Mouse (Mus musculus) small intestine, adult 2 months (tissue): ENCODE results near the gene Sgcg. TPM values are rescaled to one million over a fixed set of nuclear protein-coding genes. Genes with fewer than 3 reads are reported as not detected.

ENCODE experiments used
- H3K27ac ChIP-seq: fragments of 200-500 bp; 2 replicates; pipeline ENCODE4 v1.5.1; 2012; ENCODE audit warnings: low read depth, low read length, control low read depth, inconsistent platforms; ENCODE audit not compliant: insufficient read depth
- H3K27me3 ChIP-seq: fragments of 200-500 bp; 2 replicates; pipeline ENCODE4 v1.6.1; 2012; ENCODE audit warnings: mild to moderate bottlenecking, moderate library complexity, low read length, inconsistent platforms; ENCODE audit not compliant: control insufficient read depth, insufficient read depth
- H3K36me3 ChIP-seq: fragments of 200-500 bp; 2 replicates; pipeline ENCODE4 v1.6.1; 2012; ENCODE audit warnings: mild to moderate bottlenecking, low read length, control low read depth, inconsistent platforms; ENCODE audit not compliant: control insufficient read depth, insufficient read depth
- H3K4me1 ChIP-seq: fragments of 200-500 bp; 2 replicates; pipeline ENCODE4 v1.6.1; 2012; ENCODE audit warnings: low read length, inconsistent platforms, mixed read lengths; ENCODE audit not compliant: control insufficient read depth, insufficient read depth, insufficient read length
- H3K4me3 ChIP-seq: fragments of 200-500 bp; 2 replicates; pipeline ENCODE4 v1.5.1; 2012; ENCODE audit warnings: low read depth, mild to moderate bottlenecking, control low read depth, inconsistent platforms, low read length, moderate library complexity
- CTCF ChIP-seq: fragments of 200-500 bp; IDR thresholded peaks from 2 replicates; pipeline ENCODE4 v1.5.1; 2012; ENCODE audit warnings: low read depth, mild to moderate bottlenecking, control low read depth, inconsistent platforms, low read length, moderate library complexity, mixed read lengths; ENCODE audit not compliant: insufficient replicate concordance, insufficient read length; ENCODE audit errors: extremely low read depth
- POLR2A ChIP-seq: fragments of 200-500 bp; IDR thresholded peaks from 2 replicates; pipeline ENCODE4 v1.6.1; 2012; ENCODE audit warnings: low read depth, mild to moderate bottlenecking, control low read depth, inconsistent platforms, low read length, moderate library complexity
- WGBS: fragments of 180-500 bp; shearing (Covaris S2); methylation state at CpG from one replicate; pipeline ENCODE4 v1.1.7; 2018; 5-methylcytosine and 5-hydroxymethylcytosine counted together
- polyA plus RNA-seq: library from polyadenylated mRNA; depleted of rRNA; stranded (reverse); fragments of >200 nt; gene quantifications from 2 replicates; pipeline ENCODE4 v1.2.3, GENCODE M21; 2012

Gene Sgcg
- polyA plus RNA-seq, 1 experiment, result not detected

GRCm38 (mm10) chr14:61211754-61212153, 46.5 kb downstream of the Sgcg start:
- TF ChIP-seq POLR2A (no peak), CTCF (no peak)
- 54% methylated on average over 6 of the region's 6 CpGs for WGBS

GRCm38 (mm10) chr14:61210111-61210510, 48.2 kb downstream of the Sgcg start:
- H3K36me3 ChIP-seq, result no peaks in the 10 kb centered on the region
- H3K27ac ChIP-seq, result no peak overlapping the region
- H3K27me3 ChIP-seq, result no peaks in the 10 kb centered on the region
- 74% methylated on average over 5 of the region's 5 CpGs for WGBS
- TF ChIP-seq CTCF (no peak), POLR2A (no peak)
- H3K4me1 ChIP-seq, result no peaks in the 10 kb centered on the region
- H3K4me3 ChIP-seq, result no peak overlapping the region

More at GRCm38 (mm10) chr14:61211754-61212153, 46.5 kb downstream of the Sgcg start:
- H3K4me3 ChIP-seq, result no peak overlapping the region
- H3K27ac ChIP-seq, result no peak overlapping the region
- H3K36me3 ChIP-seq, result no peaks in the 10 kb centered on the region
- H3K4me1 ChIP-seq, result no peaks in the 10 kb centered on the region
- H3K27me3 ChIP-seq, result no peaks in the 10 kb centered on the region

- WGBS, result 92% methylated on average over 4 of the region's 4 CpGs
- no peaks in the 10 kb centered on the region for H3K27me3 ChIP-seq
- no peak overlapping the region for H3K27ac ChIP-seq
- no peak for TF ChIP-seq CTCF
- TF ChIP-seq POLR2A, result no peak
- no peak overlapping the region for H3K4me3 ChIP-seq
- H3K36me3 ChIP-seq, result no peaks in the 10 kb centered on the region
- no peaks in the 10 kb centered on the region for H3K4me1 ChIP-seq
These were observed 63.9 kb downstream of the Sgcg start for GRCm38 (mm10) chr14:61194416-61194815.

- no peak overlapping the region for H3K4me3 ChIP-seq
- TF ChIP-seq POLR2A (no peak), CTCF (no peak)
- H3K27me3 ChIP-seq, result no peaks in the 10 kb centered on the region
- WGBS, result 55% methylated on average over 10 of the region's 10 CpGs
- no peak overlapping the region for H3K27ac ChIP-seq
- H3K36me3 ChIP-seq, result no peaks in the 10 kb centered on the region
- H3K4me1 ChIP-seq, result no peaks in the 10 kb centered on the region
These were observed 66.0 kb downstream of the Sgcg start for GRCm38 (mm10) chr14:61192326-61192725.

GRCm38 (mm10) chr14:61191904-61192303, 66.4 kb downstream of the Sgcg start:
- Histone ChIP-seq H3K27ac (no peak overlapping the region), H3K36me3 (no peaks in the 10 kb centered on the region), H3K4me3 (no peak overlapping the region), H3K27me3 (no peaks in the 10 kb centered on the region), H3K4me1 (no peaks in the 10 kb centered on the region)
- 68% methylated on average over 7 of the region's 7 CpGs for WGBS
- no peak for TF ChIP-seq POLR2A

GRCm38 (mm10) chr14:61173229-61173628, 85.1 kb downstream of the Sgcg start:
- WGBS, result under 1% methylated on average over 36 of the region's 37 CpGs

GRCm38 (mm10) chr14:61172548-61173158, 85.6 kb downstream of the Sgcg start:
- under 1% methylated on average over 52 of the region's 52 CpGs for WGBS
- no peaks in the 10 kb centered on the region for H3K27me3 ChIP-seq
- no peaks in the 10 kb centered on the region for H3K36me3 ChIP-seq
- TF ChIP-seq POLR2A (no peak; the same call in 1 of the 2 replicates), CTCF (no peak)
- peak overlapping the region; percentile 74 for H3K4me3 ChIP-seq
- peak overlapping the region; percentile 9; the same call in 1 of the 2 replicates for H3K27ac ChIP-seq
- H3K4me1 ChIP-seq, result peaks cover 3% of the 10 kb centered on the region

More at GRCm38 (mm10) chr14:61173229-61173628, 85.1 kb downstream of the Sgcg start:
- Histone ChIP-seq H3K27ac (peak overlapping the region; percentile 9; the same call in 1 of the 2 replicates), H3K4me1 (peaks cover 3% of the 10 kb centered on the region), H3K27me3 (no peaks in the 10 kb centered on the region), H3K36me3 (no peaks in the 10 kb centered on the region), H3K4me3 (peak overlapping the region; percentile 74)
- no peak; the same call in 1 of the 2 replicates for TF ChIP-seq POLR2A
- TF ChIP-seq CTCF, result no peak
